Mouse (Mus musculus): ENCODE results near the gene Tgfbr3.

Tgfbr3 gene

GRCm38 (mm10) chr5:107150555-107151312, 138.7 kb downstream of the Tgfbr3 start:
- ChIA-PET POLR2A (interaction anchor here in 1 of 4 experiments (0.5 to 1.9 kb wide), 3 partner anchors 9 to 132 kb away, joined by 3 to 4 read pairs (median 3); no protein-coding TSS in a partner anchor), CTCF (interaction anchor here in 1 of 4 experiments (0.5 kb wide), 1 partner anchor 63 kb away, joined by 4 read pairs; no protein-coding TSS in a partner anchor)

GRCm38 (mm10) chr5:107147951-107148766, 141.3 kb downstream of the Tgfbr3 start:
- CTCF ChIA-PET = interaction anchor here in 1 of 4 experiments (1.0 kb wide), 1 partner anchor 38 kb away, joined by 4 read pairs; no protein-coding TSS in a partner anchor
- POLR2A ChIA-PET = interaction anchor here in 3 of 4 experiments (0.5 to 1.5 kb wide), 3 partner anchors 9 to 11 kb away, joined by 3 to 5 read pairs (median 4); no protein-coding TSS in a partner anchor

- POLR2A ChIA-PET = interaction anchor here in 1 of 4 experiments (1.0 to 1.5 kb wide), 2 partner anchors 11 to 33 kb away, joined by 3 to 5 read pairs; no protein-coding TSS in a partner anchor
- CTCF ChIA-PET = no interaction called here
These were observed 142.0 kb downstream of the Tgfbr3 start for GRCm38 (mm10) chr5:107147413-107147812.

- CTCF ChIA-PET = interaction anchor here in 1 of 4 experiments (0.6 kb wide), 2 partner anchors 285 to 288 kb away, joined by 5 to 6 read pairs; no protein-coding TSS in a partner anchor
- POLR2A ChIA-PET = no interaction called here
These were observed 143.3 kb downstream of the Tgfbr3 start for GRCm38 (mm10) chr5:107146111-107146616.

GRCm38 (mm10) chr5:107145125-107145524, 144.3 kb downstream of the Tgfbr3 start:
- POLR2A ChIA-PET = interaction anchor here in 1 of 4 experiments (0.6 kb wide), 1 partner anchor 123 kb away, joined by 3 read pairs; no protein-coding TSS in a partner anchor
- CTCF ChIA-PET = no interaction called here

- POLR2A ChIA-PET = interaction anchor here in 2 of 4 experiments (0.6 kb wide), 2 partner anchors 124 to 214 kb away, joined by 3 read pairs; no protein-coding TSS in a partner anchor
These were observed 145.1 kb downstream of the Tgfbr3 start for GRCm38 (mm10) chr5:107144263-107144843.

GRCm38 (mm10) chr5:107143406-107143805, 146.0 kb downstream of the Tgfbr3 start:
- ChIA-PET POLR2A (no interaction called here), CTCF (interaction anchor here in 1 of 4 experiments (0.6 kb wide), 1 partner anchor 59 kb away, joined by 3 read pairs; no protein-coding TSS in a partner anchor)

More at GRCm38 (mm10) chr5:107144263-107144843, 145.1 kb downstream of the Tgfbr3 start:
- CTCF ChIA-PET = interaction anchor here in 2 of 4 experiments (0.6 kb wide), 2 partner anchors 119 to 796 kb away, joined by 3 read pairs; no protein-coding TSS in a partner anchor

GRCm38 (mm10) chr5:107142791-107143190, 146.6 kb downstream of the Tgfbr3 start:
- POLR2A ChIA-PET = no interaction called here
- CTCF ChIA-PET = no interaction called here

- ChIA-PET CTCF (no interaction called here), POLR2A (interaction anchor here in 1 of 4 experiments (1.1 kb wide), 1 partner anchor 31 kb away, joined by 3 read pairs; no protein-coding TSS in a partner anchor)
These were observed 148.1 kb downstream of the Tgfbr3 start for GRCm38 (mm10) chr5:107141375-107141774.

- ChIA-PET POLR2A (no interaction called here), CTCF (no interaction called here)
These were observed 149.4 kb downstream of the Tgfbr3 start for GRCm38 (mm10) chr5:107139800-107140651.

- POLR2A ChIA-PET = no interaction called here
- CTCF ChIA-PET = no interaction called here
These were observed 156.1 kb downstream of the Tgfbr3 start for GRCm38 (mm10) chr5:107133336-107133735.

GRCm38 (mm10) chr5:107132231-107132630, 157.2 kb downstream of the Tgfbr3 start:
- POLR2A ChIA-PET = no interaction called here
- CTCF ChIA-PET = no interaction called here

- ChIA-PET POLR2A (interaction anchor here in 1 of 4 experiments (1.5 kb wide), 1 partner anchor 19 kb away, joined by 3 read pairs; no protein-coding TSS in a partner anchor), CTCF (interaction anchor here in 1 of 4 experiments (0.7 kb wide), 1 partner anchor 25 kb away, joined by 3 read pairs; no protein-coding TSS in a partner anchor)
These were observed 160.1 kb downstream of the Tgfbr3 start for GRCm38 (mm10) chr5:107129304-107129703.

GRCm38 (mm10) chr5:107126561-107126960, 162.9 kb downstream of the Tgfbr3 start:
- POLR2A ChIA-PET = interaction anchor here in 1 of 4 experiments (0.8 kb wide), 1 partner anchor 14 kb away, joined by 3 read pairs; no protein-coding TSS in a partner anchor
- CTCF ChIA-PET = interaction anchor here in 2 of 4 experiments (0.7 to 1.1 kb wide), 2 partner anchors 53 to 109 kb away, joined by 3 to 4 read pairs; no protein-coding TSS in a partner anchor

GRCm38 (mm10) chr5:107125131-107125530, 164.3 kb downstream of the Tgfbr3 start:
- POLR2A ChIA-PET = interaction anchor here in 1 of 4 experiments (0.8 kb wide), 1 partner anchor 142 kb away, joined by 3 read pairs; no protein-coding TSS in a partner anchor
- CTCF ChIA-PET = interaction anchor here in 1 of 4 experiments (0.6 kb wide), 1 partner anchor 442 kb away, joined by 3 read pairs; no protein-coding TSS in a partner anchor

- ChIA-PET CTCF (no interaction called here), POLR2A (no interaction called here)
These were observed 164.9 kb downstream of the Tgfbr3 start for GRCm38 (mm10) chr5:107124531-107124930.

- POLR2A ChIA-PET = interaction anchor here in 2 of 4 experiments (0.6 to 1.2 kb wide), 2 partner anchors 8 to 326 kb away, joined by 4 read pairs; no protein-coding TSS in a partner anchor
- CTCF ChIA-PET = no interaction called here
These were observed 166.8 kb downstream of the Tgfbr3 start for GRCm38 (mm10) chr5:107122622-107123021.

GRCm38 (mm10) chr5:107121086-107121485, 168.3 kb downstream of the Tgfbr3 start:
- ChIA-PET POLR2A (no interaction called here), CTCF (no interaction called here)
